Mouse (Mus musculus) limb, embryonic 11.5 days (tissue): ENCODE measurements around the gene Gpkow. TPM values are rescaled to one million over a fixed set of nuclear protein-coding genes. Genes with fewer than 3 reads are reported as not detected.
A peak's percentile ranks its signal among the peaks of the same experiment; 100 is the strongest.
"Not testable (repeated sequence)": the region's sequence is repeated elsewhere in the genome, so short reads cannot be mapped to it uniquely, and the experiment has no call there.

ENCODE experiments used
- ATAC-seq: fragments of 200-750 bp; cut with Nextera tagmentation; 2 replicates; pipeline ENCODE4 v1.8.0; 2017; ENCODE audit warnings: low read depth; ENCODE audit not compliant: insufficient number of reproducible peaks, low FRiP score, low TSS enrichment
- DNase-seq: peaks from one replicate; pipeline ENCODE4 v3.0.0-alpha.2; 2015; ENCODE audit warnings: low spot score
- H3K27ac ChIP-seq: fragments of 300-500 bp; sonication (generic); replicated peaks from 2 replicates; pipeline ENCODE4 v1.5.1; 2014; ENCODE audit warnings: low read depth, mild to moderate bottlenecking, low read length
- H3K27me3 ChIP-seq: fragments of 300-500 bp; sonication (generic); 2 replicates; pipeline ENCODE4 v1.6.1; 2014; ENCODE audit warnings: mild to moderate bottlenecking, low read length, mixed read lengths; ENCODE audit not compliant: control insufficient read depth, insufficient read depth
- H3K36me3 ChIP-seq: fragments of 300-500 bp; sonication (generic); 2 replicates; pipeline ENCODE4 v1.6.1; 2014; ENCODE audit warnings: mild to moderate bottlenecking, low read length, moderate library complexity, mixed read lengths; ENCODE audit not compliant: control insufficient read depth, insufficient read depth
- H3K4me1 ChIP-seq: fragments of 300-500 bp; sonication (generic); 2 replicates; pipeline ENCODE4 v1.6.1; 2014; ENCODE audit warnings: low read length, mixed read lengths; ENCODE audit not compliant: control insufficient read depth, insufficient read depth
- H3K4me2 ChIP-seq: fragments of 300-500 bp; sonication (generic); 2 replicates; pipeline ENCODE4 v1.6.1; 2014; ENCODE audit warnings: low read depth, mild to moderate bottlenecking, moderate library complexity; ENCODE audit not compliant: severe bottlenecking
- H3K4me3 ChIP-seq: fragments of 300-500 bp; sonication (generic); 2 replicates; pipeline ENCODE4 v1.5.1; 2014; ENCODE audit warnings: low read depth, low read length
- H3K9ac ChIP-seq: fragments of 300-500 bp; sonication (generic); 2 replicates; pipeline ENCODE4 v1.6.1; 2014; ENCODE audit warnings: mild to moderate bottlenecking, low read length
- H3K9me3 ChIP-seq: fragments of 300-500 bp; sonication (generic); 2 replicates; pipeline ENCODE4 v1.6.1; 2016; ENCODE audit warnings: low read length; ENCODE audit not compliant: control insufficient read depth
- WGBS: fragments of 180-500 bp; shearing (Covaris S2); extraction: QIAGEN DNeasy Blood & Tissue Kit; methylation state at CpG from one replicate; pipeline ENCODE4 v1.1.7; 2014; 5-methylcytosine and 5-hydroxymethylcytosine counted together
- polyA plus RNA-seq: library from polyadenylated mRNA; unstranded; fragments of >200 nt; fragmentation: Nextera tagmentation; extraction: Ambion mirVana; gene quantifications from 2 replicates; pipeline ENCODE4 v1.2.1, GENCODE M21; 2014

The Gpkow gene
- polyA plus RNA-seq, 1 experiment from 2014 or later = 40.9 TPM

DNA sequence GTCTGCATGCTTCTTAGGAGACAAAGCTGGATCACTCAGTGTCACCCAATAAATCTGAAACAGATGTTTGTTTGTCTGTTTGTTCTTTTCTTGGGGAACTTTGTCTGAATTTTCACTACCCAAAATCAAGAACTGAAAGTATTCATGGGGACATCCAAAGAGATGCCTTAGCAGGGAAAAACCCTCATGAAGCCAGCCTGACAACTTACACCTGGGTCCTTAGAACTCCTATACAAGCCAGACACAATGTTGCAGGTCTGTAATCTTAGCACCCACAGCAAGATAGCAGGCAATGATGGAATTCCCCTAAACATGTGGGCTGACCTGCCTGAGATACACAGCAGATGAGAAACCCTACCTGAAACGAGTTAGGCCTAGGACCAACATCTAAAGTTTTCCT is 48.0 kb downstream of the Gpkow start:
- H3K4me2 ChIP-seq = no peak overlapping the region
- H3K4me1 ChIP-seq = no peaks in the 10 kb centered on the region
- DNase-seq (no peak), ATAC-seq (no peak)
- H3K9ac ChIP-seq = no peak overlapping the region
- WGBS = 48% methylated on average over 1 of the region's 1 CpGs
- no peaks in the 10 kb centered on the region for H3K36me3 ChIP-seq
- H3K9me3 ChIP-seq = no peaks in the 10 kb centered on the region
- H3K27me3 ChIP-seq = no peaks in the 10 kb centered on the region
- H3K4me3 ChIP-seq = no peak overlapping the region
- H3K27ac ChIP-seq = no peak overlapping the region

DNA sequence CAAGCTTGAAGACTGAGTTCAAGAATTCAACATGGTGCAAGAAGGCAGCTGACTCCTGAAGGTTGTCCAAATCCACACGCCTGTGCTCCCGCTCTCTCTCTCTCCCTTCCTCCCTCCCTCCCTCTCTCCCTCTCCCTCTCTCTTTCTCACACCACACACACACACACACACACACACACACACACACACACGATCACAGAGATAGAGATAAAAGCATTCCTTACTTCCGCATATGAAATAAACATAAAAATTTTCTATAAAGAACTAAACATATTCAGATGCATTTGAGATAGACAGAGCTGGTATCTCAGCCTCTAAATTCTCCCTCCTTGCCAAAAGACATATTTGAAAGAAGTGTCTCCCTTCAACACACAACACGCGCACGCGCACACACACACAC is 48.5 kb downstream of the Gpkow start:
- ATAC-seq (no peak), DNase-seq (no peak)
- 87% methylated on average over 8 of the region's 8 CpGs for WGBS
- Histone ChIP-seq H3K36me3 (no peaks in the 10 kb centered on the region), H3K4me1 (no peaks in the 10 kb centered on the region), H3K9me3 (no peaks in the 10 kb centered on the region), H3K27ac (no peak overlapping the region), H3K4me2 (no peak overlapping the region), H3K27me3 (no peaks in the 10 kb centered on the region), H3K9ac (no peak overlapping the region), H3K4me3 (no peak overlapping the region)

GRCm38 (mm10) chrX:7750432-7751116 is 53.6 kb downstream of the Gpkow start, which contains the start of gene Ccdc120:
Gene Ccdc120 (minus strand): TSS chrX:7750905.
- Histone ChIP-seq H3K4me3 (peak within 1 kb of the TSS; percentile 63), H3K9me3 (no peaks in the 10 kb centered on the region), H3K27me3 (no peaks in the 10 kb centered on the region), H3K9ac (peak within 1 kb of the TSS; percentile 50; the same call in 1 of the 2 replicates), H3K27ac (no peak within 1 kb of the TSS), H3K4me1 (no peaks in the 10 kb centered on the region), H3K36me3 (no peaks in the 10 kb centered on the region), H3K4me2 (peak within 1 kb of the TSS; percentile 47)
- WGBS = 5% methylated on average over 52 of the region's 56 CpGs
- DNase-seq (peak; percentile 84), ATAC-seq (peak; percentile 84)

GRCm38 (mm10) chrX:7753627-7754026 is 56.7 kb downstream of the Gpkow start:
- H3K4me1 ChIP-seq, H3K36me3 ChIP-seq, H3K4me2 ChIP-seq, H3K27ac ChIP-seq, H3K9me3 ChIP-seq, ATAC-seq, DNase-seq, H3K9ac ChIP-seq, H3K27me3 ChIP-seq, H3K4me3 ChIP-seq: not testable (repeated sequence)
- WGBS = 22% methylated on average over 3 of the region's 3 CpGs

Other genes with a start within 250 kb of the Gpkow start
- 0.05 and 0.06 TPM in 2 replicates for gene Foxp3, start 123.5 kb upstream of the Gpkow start, polyA plus RNA-seq
- gene Ppp1r3f, start 122.8 kb upstream of the Gpkow start, polyA plus RNA-seq = 0.88 and 1.6 TPM in 2 replicates
- gene Ccdc22, start 91.6 kb upstream of the Gpkow start, polyA plus RNA-seq = 29.8 and 31.2 TPM in 2 replicates
- not detected in 2 replicates for gene Cacna1f, start 90.0 kb upstream of the Gpkow start, polyA plus RNA-seq
- 0.56 and 0.61 TPM in 2 replicates for gene Syp, start 58.7 kb upstream of the Gpkow start, polyA plus RNA-seq
- 5.6 and 6.7 TPM in 2 replicates for gene Prickle3, start 39.9 kb upstream of the Gpkow start, polyA plus RNA-seq
- gene Plp2, start 25.7 kb upstream of the Gpkow start, polyA plus RNA-seq = 78.1 and 81.0 TPM in 2 replicates
- gene Magix, start 15.9 kb upstream of the Gpkow start, polyA plus RNA-seq = 0.21 TPM in 1 of 2 replicates, not detected in the other
- 16.7 and 20.6 TPM in 2 replicates for gene Wdr45, start 17.2 kb downstream of the Gpkow start, polyA plus RNA-seq
- gene Gm45208, start 25.1 kb downstream of the Gpkow start, polyA plus RNA-seq = not detected in 2 replicates
- 85.7 and 99.5 TPM in 2 replicates for gene Praf2, start 31.3 kb downstream of the Gpkow start, polyA plus RNA-seq
- 21.4 and 22.8 TPM in 2 replicates for gene Ccdc120, start 53.8 kb downstream of the Gpkow start, polyA plus RNA-seq
- 17.7 and 20.6 TPM in 2 replicates for gene Tfe3, start 65.4 kb downstream of the Gpkow start, polyA plus RNA-seq
- 34.4 and 41.7 TPM in 2 replicates for gene Gripap1, start 92.6 kb downstream of the Gpkow start, polyA plus RNA-seq
- gene Kcnd1, start 125.2 kb downstream of the Gpkow start, polyA plus RNA-seq = 0.97 and 1.5 TPM in 2 replicates
- gene Otud5, start 144.2 kb downstream of the Gpkow start, polyA plus RNA-seq = 34.5 and 34.7 TPM in 2 replicates
- gene Pim2, start 181.1 kb downstream of the Gpkow start, polyA plus RNA-seq = 5.2 and 5.4 TPM in 2 replicates
- gene Slc35a2, start 186.9 kb downstream of the Gpkow start, polyA plus RNA-seq = 9.4 and 11.4 TPM in 2 replicates
- 137 and 151 TPM in 2 replicates for gene Pqbp1, start 202.1 kb downstream of the Gpkow start, polyA plus RNA-seq
- 185 and 195 TPM in 2 replicates for gene Timm17b, start 202.2 kb downstream of the Gpkow start, polyA plus RNA-seq
- not detected in 2 replicates for gene Gm10491, start 210.7 kb downstream of the Gpkow start, polyA plus RNA-seq
- not detected in 2 replicates for gene Gm10490, start 212.4 kb downstream of the Gpkow start, polyA plus RNA-seq
- gene Pcsk1n, start 222.7 kb downstream of the Gpkow start, polyA plus RNA-seq = 0.20 and 0.25 TPM in 2 replicates
- gene Eras, start 231.5 kb downstream of the Gpkow start, polyA plus RNA-seq = not detected in 2 replicates